Mouse (Mus musculus): ENCODE results near the gene Ndufaf7.

DNA sequence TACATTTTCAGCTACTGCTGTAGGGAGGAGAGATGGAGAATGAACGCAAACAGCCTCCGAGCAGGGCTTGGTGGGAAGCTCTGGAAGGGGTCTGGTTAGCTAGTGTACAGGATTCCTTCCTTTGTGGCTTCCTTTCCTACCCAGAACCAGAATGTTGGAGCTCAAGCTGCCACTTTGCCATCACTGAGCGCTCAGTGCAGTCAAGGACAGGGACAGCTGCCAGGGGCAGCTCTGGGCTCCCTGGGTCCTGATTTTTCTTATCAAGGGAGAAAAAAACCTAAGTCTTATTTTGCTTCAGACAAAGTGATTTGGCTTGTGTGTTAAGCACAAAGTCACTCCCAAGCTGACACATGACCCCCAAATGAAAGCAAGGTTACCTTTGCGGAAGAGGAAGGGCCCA is 48.4 kb upstream of the Ndufaf7 start:
- no peak for TF ChIP-seq CTCF (conservative IDR thresholded peaks at IDR 0.05; ENCODE audit: low read length)
- no peak for TF ChIP-seq NANOG (IDR thresholded peaks at IDR 0.05; ENCODE audit: borderline replicate concordance, low read length)
- no peak for TF ChIP-seq POU5F1 (IDR thresholded peaks at IDR 0.05; ENCODE audit: borderline replicate concordance, low read length)
